ENCODE assay signal across 14 mouse cellular contexts in the genomic region with DNA sequence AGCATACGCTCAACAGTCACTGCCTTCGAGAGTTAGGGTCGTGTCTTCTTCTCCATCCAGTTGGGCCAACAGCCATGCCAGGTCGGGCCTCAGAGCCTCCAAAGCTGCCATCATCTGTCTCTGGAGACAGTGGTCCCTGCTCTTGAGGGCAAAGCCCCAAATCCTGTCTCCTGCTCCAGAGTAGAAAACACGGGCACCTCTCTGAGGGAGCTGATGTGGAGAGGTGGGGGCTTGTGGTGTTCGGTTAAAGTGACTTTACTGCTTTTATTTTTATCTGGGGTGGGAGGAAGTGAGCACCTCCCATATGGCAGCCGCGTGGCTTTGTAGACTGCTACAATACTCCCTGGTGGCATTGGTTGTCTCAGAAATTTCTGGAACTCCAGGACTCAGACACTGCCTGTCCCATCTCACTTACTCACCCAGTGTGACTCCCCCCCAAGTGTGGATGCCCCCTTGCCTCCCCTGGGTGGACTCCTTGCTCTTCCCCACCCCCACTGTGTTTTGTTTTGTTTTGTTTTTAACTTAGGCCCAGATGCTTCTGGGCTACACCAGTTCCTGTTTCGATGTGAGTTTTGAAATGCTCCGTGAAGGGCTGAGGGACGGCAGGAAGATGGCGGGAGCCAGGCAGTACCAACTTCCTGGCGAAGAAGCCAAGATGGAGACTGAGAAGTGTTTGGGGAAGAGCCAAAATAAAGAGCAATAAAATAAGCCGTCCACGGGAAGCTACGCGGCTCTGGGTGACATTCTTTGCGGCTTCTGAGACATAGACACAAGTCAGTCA. TPM values are rescaled to one million over a fixed set of nuclear protein-coding genes. Genes with fewer than 3 reads are reported as not detected.
DNase-seq lines count a peak whose midpoint lies in the region; ATAC-seq lines count a peak whose summit lies in the region.
"Had no signal": no experiment of that assay in that cellular context is flagged by ENCODE, and none has a peak within 500 bp of the region (broad histone marks: within the 10 kb centered on the region; RNA-seq: fewer than 3 reads in every experiment).

No protein-coding gene starts in this region.

- peak; percentile 70 for ATAC-seq in common myeloid progenitor, adult 5-6 weeks (replicated peaks; ENCODE audit: low read depth, poor library complexity, severe bottlenecking)
- ATAC-seq in neutrophil, adult 5-6 weeks (ENCODE audit: extremely low read depth, insufficient number of reproducible peaks, low FRiP score, poor library complexity, severe bottlenecking) = peak; percentile 61
- no peak for ATAC-seq in intestine, embryonic 15.5 days

- H3K4me2 ChIP-seq in intestine, embryonic 15.5 days (replicated peaks) = no peak overlapping the region
- H3K4me2 ChIP-seq: limb, embryonic 12.5 days had no signal

- no peaks in the 10 kb centered on the region for H3K9me3 ChIP-seq in intestine, embryonic 15.5 days
- H3K9me3 ChIP-seq: embryonic facial prominence, embryonic 10.5 days; limb, embryonic 12.5 days had no signal

- H3K36me3 ChIP-seq in intestine, embryonic 15.5 days = no peaks in the 10 kb centered on the region
- H3K36me3 ChIP-seq: embryonic facial prominence, embryonic 10.5 days; limb, embryonic 12.5 days had no signal

- DNase-seq in thymus, postnatal 0 days (ENCODE audit: low spot score) = peak; percentile 54
- no peak for DNase-seq in thymus, adult 18-20 months
- no peak for DNase-seq in lung, postnatal 10 days
- no peak for DNase-seq in left cerebral cortex, adult 11 months (ENCODE audit: low spot score)
- DNase-seq: adrenal gland, postnatal 10 days; cerebellum, adult 18-20 months; kidney, adult 8-10 months; lung, postnatal 4 days; right cerebral cortex, postnatal 14 days had no signal

- 86% methylated on average over 18 of the region's 18 CpGs for WGBS in intestine, embryonic 15.5 days

- H3K4me1 ChIP-seq in intestine, embryonic 15.5 days (replicated peaks) = no peaks in the 10 kb centered on the region

- no peaks in the 10 kb centered on the region for H3K27me3 ChIP-seq in intestine, embryonic 15.5 days (replicated peaks)
- H3K27me3 ChIP-seq: limb, embryonic 12.5 days had no signal

- H3K9ac ChIP-seq in intestine, embryonic 15.5 days = no peak overlapping the region
- H3K9ac ChIP-seq: limb, embryonic 12.5 days had no signal

- no peak overlapping the region for H3K27ac ChIP-seq in intestine, embryonic 15.5 days
- H3K27ac ChIP-seq: embryonic facial prominence, embryonic 10.5 days; limb, embryonic 12.5 days had no signal

- no peak overlapping the region for H3K4me3 ChIP-seq in intestine, embryonic 15.5 days (replicated peaks)
- H3K4me3 ChIP-seq: embryonic facial prominence, embryonic 10.5 days; limb, embryonic 12.5 days had no signal

RNA-seq across cellular contexts. Expression of gene Sdhb, which starts 9.0 kb away (rescaled TPM):
- polyA plus RNA-seq in thymus, postnatal 0 days (2015; fragmentation: Nextera tagmentation; extraction: Ambion mirVana) = 434 and 468 TPM in 2 replicates
- total RNA-seq in common myeloid progenitor, adult 5-6 weeks (2017) = 115 and 121 TPM in 2 replicates
- total RNA-seq in neutrophil, adult 5-6 weeks (2017) = 71.8 and 72.5 TPM in 2 replicates
- polyA plus RNA-seq in intestine, embryonic 15.5 days (2015; fragmentation: Nextera tagmentation; extraction: Ambion mirVana) = 539 and 577 TPM in 2 replicates

RNA-seq across cellular contexts. Expression of gene Atp13a2, which starts 34.6 kb away (rescaled TPM):
- 39.0 and 41.8 TPM in 2 replicates for polyA plus RNA-seq in thymus, postnatal 0 days (2015; fragmentation: Nextera tagmentation; extraction: Ambion mirVana)
- total RNA-seq in common myeloid progenitor, adult 5-6 weeks (2017) = 33.6 and 63.3 TPM in 2 replicates
- 47.8 TPM in 2 replicates for total RNA-seq in neutrophil, adult 5-6 weeks (2017)
- 29.8 and 35.7 TPM in 2 replicates for polyA plus RNA-seq in intestine, embryonic 15.5 days (2015; fragmentation: Nextera tagmentation; extraction: Ambion mirVana)

RNA-seq across cellular contexts. Expression of gene Padi2, which starts 45.9 kb away (rescaled TPM):
- polyA plus RNA-seq in thymus, postnatal 0 days (2015; fragmentation: Nextera tagmentation; extraction: Ambion mirVana) = 13.6 and 14.8 TPM in 2 replicates
- 14.5 and 17.0 TPM in 2 replicates for total RNA-seq in common myeloid progenitor, adult 5-6 weeks (2017)
- 8.4 and 9.3 TPM in 2 replicates for total RNA-seq in neutrophil, adult 5-6 weeks (2017)
- polyA plus RNA-seq in intestine, embryonic 15.5 days (2015; fragmentation: Nextera tagmentation; extraction: Ambion mirVana) = 3.1 and 3.8 TPM in 2 replicates

RNA-seq across cellular contexts. Expression of gene Mfap2, which starts 58.2 kb away (rescaled TPM):
- polyA plus RNA-seq in thymus, postnatal 0 days (2015; fragmentation: Nextera tagmentation; extraction: Ambion mirVana) = 24.4 and 32.8 TPM in 2 replicates
- not detected in 2 replicates for total RNA-seq in common myeloid progenitor, adult 5-6 weeks (2017)
- not detected in 2 replicates for total RNA-seq in neutrophil, adult 5-6 weeks (2017)
- polyA plus RNA-seq in intestine, embryonic 15.5 days (2015; fragmentation: Nextera tagmentation; extraction: Ambion mirVana) = 329 and 347 TPM in 2 replicates
